8 mouse cellular contexts compared by ENCODE assay signal in the genomic region with DNA sequence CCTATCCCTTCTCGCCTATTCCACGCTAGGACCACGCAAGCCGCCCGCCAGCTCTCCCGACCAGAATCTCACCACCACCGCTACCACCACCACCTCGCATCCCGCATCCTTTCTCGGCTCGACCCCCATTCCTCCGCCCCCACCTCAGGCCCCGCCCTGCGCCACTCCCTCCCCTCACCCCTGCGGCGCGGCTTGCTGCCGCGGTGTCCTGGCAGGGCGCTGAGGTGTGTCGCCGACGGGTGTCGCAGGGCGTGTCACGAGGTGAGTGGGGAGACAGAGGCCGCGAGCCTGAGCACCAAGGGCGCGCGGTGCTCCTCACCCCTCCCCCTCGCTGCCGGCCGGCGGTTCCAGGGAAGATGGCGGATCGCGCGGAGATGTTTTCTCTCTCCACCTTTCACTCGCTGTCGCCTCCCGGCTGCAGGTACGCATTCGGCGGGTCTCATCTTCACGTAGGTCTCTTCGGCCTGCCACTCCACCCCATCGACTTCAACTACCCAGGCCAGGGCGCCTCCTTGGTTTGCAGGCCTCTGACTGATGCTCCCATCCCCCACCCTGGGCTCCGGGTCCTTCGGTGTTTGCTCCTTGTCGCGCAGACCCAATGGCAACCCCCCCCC. TPM values are rescaled to one million over a fixed set of nuclear protein-coding genes. Genes with fewer than 3 reads are reported as not detected.
DNase-seq lines count a peak whose midpoint lies in the region; ATAC-seq lines count a peak whose summit lies in the region.

A gene (plus strand): TSS at position 49 of the 614 bp plus-strand sequence.

- H3K27me3 ChIP-seq in megakaryocyte, embryonic 14.5 days (replicated peaks) = peaks cover 74% of the 10 kb centered on the region
- H3K27me3 ChIP-seq in hindbrain, embryonic 12.5 days = peaks cover 11% of the 10 kb centered on the region
- H3K27me3 ChIP-seq in liver, embryonic 13.5 days = peaks cover 70% of the 10 kb centered on the region

- H3K4me3 ChIP-seq in megakaryocyte, embryonic 14.5 days (replicated peaks) = peak within 1 kb of the TSS; percentile 83
- peak within 1 kb of the TSS; percentile 78 for H3K4me3 ChIP-seq in hindbrain, embryonic 12.5 days
- H3K4me3 ChIP-seq in liver, embryonic 13.5 days (replicated peaks) = peak within 1 kb of the TSS; percentile 46

- peak within 1 kb of the TSS; percentile 82 for H3K9ac ChIP-seq in hindbrain, embryonic 12.5 days
- no peak within 1 kb of the TSS for H3K9ac ChIP-seq in liver, embryonic 13.5 days

- H3K27ac ChIP-seq in hindbrain, embryonic 12.5 days = peak within 1 kb of the TSS; percentile 86
- H3K27ac ChIP-seq in liver, embryonic 13.5 days = no peak within 1 kb of the TSS

- H3K36me3 ChIP-seq in megakaryocyte, embryonic 14.5 days (replicated peaks; ENCODE audit: low read length) = no peaks in the 10 kb centered on the region
- H3K36me3 ChIP-seq in hindbrain, embryonic 12.5 days = peaks cover 26% of the 10 kb centered on the region
- H3K36me3 ChIP-seq in liver, embryonic 13.5 days = no peaks in the 10 kb centered on the region

- H3K4me1 ChIP-seq in megakaryocyte, embryonic 14.5 days = peaks cover 17% of the 10 kb centered on the region
- peaks cover 23% of the 10 kb centered on the region for H3K4me1 ChIP-seq in hindbrain, embryonic 12.5 days
- H3K4me1 ChIP-seq in liver, embryonic 13.5 days (replicated peaks) = peaks cover 11% of the 10 kb centered on the region

- no peaks in the 10 kb centered on the region for H3K9me3 ChIP-seq in megakaryocyte, embryonic 14.5 days
- H3K9me3 ChIP-seq in hindbrain, embryonic 12.5 days (replicated peaks) = no peaks in the 10 kb centered on the region
- H3K9me3 ChIP-seq in liver, embryonic 13.5 days (replicated peaks) = no peaks in the 10 kb centered on the region

- no peak for ATAC-seq in CD4-positive, CD25-positive, alpha-beta regulatory T cell, adult 4 months
- no peak for ATAC-seq in megakaryocyte, adult 5-6 weeks (ENCODE audit: poor library complexity, severe bottlenecking)
- ATAC-seq in hindbrain, embryonic 12.5 days (ENCODE audit: low FRiP score) = peak; percentile 76
- ATAC-seq in liver, embryonic 13.5 days (ENCODE audit: low read depth) = no peak

- under 1% methylated on average over 53 of the region's 53 CpGs for WGBS in hindbrain, embryonic 12.5 days
- 2% methylated on average over 53 of the region's 53 CpGs for WGBS in liver, embryonic 13.5 days (ENCODE audit: insufficient replicate concordance)

- DNase-seq in CD4-positive, CD25-positive, alpha-beta regulatory T cell, adult 2 months (ENCODE audit: low read depth, low spot score) = peak; percentile 12
- DNase-seq in liver, embryonic 13.5 days = no peak
- peak; percentile 66 for DNase-seq in right cerebral cortex, postnatal 25 days
- no peak for DNase-seq in spleen, postnatal 4 days (ENCODE audit: low spot score in 2 of 2)

- H3K4me2 ChIP-seq in hindbrain, embryonic 12.5 days (replicated peaks) = peak within 1 kb of the TSS; percentile 83
- peak within 1 kb of the TSS; percentile 58 for H3K4me2 ChIP-seq in liver, embryonic 13.5 days

RNA-seq across cellular contexts. Expression of the gene that starts here (rescaled TPM):
- under 1 TPM; 0.32 to 0.44 TPM for polyA plus RNA-seq in CD4-positive, CD25-positive, alpha-beta regulatory T cell, adult 4 months (2017; shearing (Covaris generic))
- not detected in 2 replicates for polyA plus RNA-seq in megakaryocyte, embryonic 14.5 days (2012; ENCODE audit: insufficient read depth, low replicate concordance)
- total RNA-seq in megakaryocyte, adult 5-6 weeks (2015) = not detected in 2 replicates
- not detected in 2 replicates for total RNA-seq in megakaryocyte, adult 5-6 weeks (2017)
- 53.3 and 56.7 TPM in 2 replicates for polyA plus RNA-seq in hindbrain, embryonic 12.5 days (2016; fragmentation: Nextera tagmentation; extraction: Ambion mirVana)
- polyA plus RNA-seq in liver, embryonic 13.5 days (2015; fragmentation: Nextera tagmentation; extraction: Ambion mirVana) = 0.12 and 0.14 TPM in 2 replicates

Comparison
In these comparisons a context has a peak if more than half of its experiments do, and no peak if none do; other contexts are left out.
1. RNA of the gene that starts here (polyA plus RNA-seq): 53.3 to 56.7 TPM in hindbrain, embryonic 12.5 days; 0.32 to 0.44 TPM in CD4-positive, CD25-positive, alpha-beta regulatory T cell, adult 4 months, 0.12 to 0.14 TPM in liver, embryonic 13.5 days and not detected in megakaryocyte, embryonic 14.5 days; every median in the first group is over 10 times any median in the second.
2. DNase-seq: peak in CD4-positive, CD25-positive, alpha-beta regulatory T cell, adult 2 months (single experiment) and right cerebral cortex, postnatal 25 days (single experiment); none in liver, embryonic 13.5 days (single experiment) and spleen, postnatal 4 days (0 of 2).
3. Peak in every context shown above with its lines, with median percentiles within 50 percentile points of each other: H3K4me3 ChIP-seq.